Mouse (Mus musculus) heart, adult 2 months (tissue): ENCODE results near the gene Abcf1.

Source experiments
- CTCF ChIP-seq: fragments of 200-600 bp; IDR thresholded peaks from 2 replicates; pipeline ENCODE4 v1.8.1; 2022; ENCODE audit warnings: antibody characterized with exemption, mild to moderate bottlenecking, moderate library complexity
- POLR2A ChIP-seq: fragments of 200-500 bp; IDR thresholded peaks from 2 replicates; pipeline ENCODE4 v1.6.1; 2011; ENCODE audit warnings: mild to moderate bottlenecking, low read depth, low read length, control low read depth; ENCODE audit not compliant: insufficient read depth

GRCm38 (mm10) chr17:35937700-35938348, 31.7 kb downstream of the Abcf1 start:
- TF ChIP-seq CTCF (no peak; the same call in 1 of the 2 replicates), POLR2A (no peak)
